Mouse (Mus musculus): ENCODE measurements around the gene Pdzd3.

Gene Pdzd3

GRCm38 (mm10) chr9:44200458-44200857 is 50.8 kb downstream of the Pdzd3 start:
- no peak for DNase-seq (ENCODE audit: low read depth, low spot score)

GRCm38 (mm10) chr9:44199580-44199979 is 51.7 kb downstream of the Pdzd3 start:
- DNase-seq (ENCODE audit: low read depth, low spot score), result no peak

- DNase-seq (ENCODE audit: low read depth, low spot score), result no peak
Measured at GRCm38 (mm10) chr9:44199166-44199565, 52.1 kb downstream of the Pdzd3 start.

All from mesoderm, embryonic 11.5 days (tissue).